Mouse (Mus musculus) left cerebral cortex, postnatal 36 days (tissue): ENCODE data around the gene Nckipsd. TPM values are rescaled to one million over a fixed set of nuclear protein-coding genes. Genes with fewer than 3 reads are reported as not detected.
A peak's percentile ranks its signal among the peaks of the same experiment; 100 is the strongest.

ENCODE experiments used
- DNase-seq, 2 experiments: peaks; one replicate each; pipeline ENCODE4 v3.0.0; 2021 to 2022; ENCODE audit warnings: low spot score in 2 of 2, mixed read lengths in 1 of 2
- intact Hi-C: fragments of 180-260 bp; cut with DNase I; formaldehyde crosslinking; loops from one replicate; pipeline ENCODE4 v1.15.1; 2025
- total RNA-seq, 2 experiments: library from RNA; stranded (reverse); gene quantifications; 2 replicates each; pipeline ENCODE4 v1.2.3; 2021

Gene Nckipsd
- total RNA-seq, result 10 to 100 TPM; 56.0 to 60.6 TPM

- peak; percentile 94 for DNase-seq
- intact Hi-C loops, result no loop called here
Measured at GRCm38 (mm10) chr9:108808163-108808665, at the start of gene Nckipsd. TSS of gene Nckipsd (plus strand) at chr9:108808368.

- DNase-seq, result no peak
- intact Hi-C loops, result no loop called here
Measured at GRCm38 (mm10) chr9:108759121-108759520, 49.0 kb upstream of the Nckipsd start.

GRCm38 (mm10) chr9:108759805-108760204 is 48.4 kb upstream of the Nckipsd start:
- intact Hi-C loops, result no loop called here
- DNase-seq, result no peak

DNA sequence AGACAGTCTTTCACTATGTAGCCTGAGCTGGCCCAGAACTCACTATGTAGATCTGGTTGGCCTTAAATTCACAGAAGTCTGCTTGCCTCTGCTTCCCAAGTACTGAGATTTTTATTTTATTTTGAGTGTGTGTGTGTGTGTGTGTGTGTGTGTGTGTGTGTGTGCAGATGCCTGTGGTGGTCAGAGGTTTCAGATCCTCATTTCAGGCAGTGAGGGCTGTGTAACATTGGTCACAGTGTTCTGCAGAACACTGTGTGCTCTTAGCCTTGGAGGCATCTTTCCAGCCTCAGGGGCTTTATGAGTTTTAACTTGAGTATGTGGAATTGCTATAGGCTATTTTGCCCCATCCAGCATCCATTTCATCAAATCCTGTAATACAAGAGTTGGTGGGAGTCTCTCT is 46.6 kb upstream of the Nckipsd start:
- intact Hi-C loops, result no loop called here
- no peak for DNase-seq

- DNase-seq, result no peak
- intact Hi-C loops, result no loop called here
Measured at GRCm38 (mm10) chr9:108764971-108765370, 43.2 kb upstream of the Nckipsd start.

DNA sequence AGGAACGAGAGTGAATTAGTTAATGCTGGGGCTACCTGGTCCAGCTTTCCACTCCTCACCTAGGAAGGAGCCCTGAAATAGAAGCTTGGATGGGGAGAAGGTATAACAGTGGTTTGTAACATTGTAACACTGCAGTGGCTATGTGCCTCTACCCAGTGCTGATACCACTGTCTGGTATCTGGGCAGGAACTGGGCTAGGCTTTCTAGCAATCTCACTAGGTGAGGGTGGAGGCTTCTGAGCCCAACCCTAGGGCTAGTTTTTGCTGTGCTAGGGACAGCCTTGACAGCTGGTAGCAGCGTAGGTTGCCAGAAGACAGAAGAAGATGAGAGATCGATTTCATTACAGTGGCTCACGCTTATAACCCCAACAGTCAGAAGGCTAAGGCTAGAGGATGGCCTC is 31.6 kb upstream of the Nckipsd start:
- DNase-seq, result no peak
- intact Hi-C loops, result no loop called here

GRCm38 (mm10) chr9:108777276-108777675 is 30.9 kb upstream of the Nckipsd start:
- no peak for DNase-seq

DNA sequence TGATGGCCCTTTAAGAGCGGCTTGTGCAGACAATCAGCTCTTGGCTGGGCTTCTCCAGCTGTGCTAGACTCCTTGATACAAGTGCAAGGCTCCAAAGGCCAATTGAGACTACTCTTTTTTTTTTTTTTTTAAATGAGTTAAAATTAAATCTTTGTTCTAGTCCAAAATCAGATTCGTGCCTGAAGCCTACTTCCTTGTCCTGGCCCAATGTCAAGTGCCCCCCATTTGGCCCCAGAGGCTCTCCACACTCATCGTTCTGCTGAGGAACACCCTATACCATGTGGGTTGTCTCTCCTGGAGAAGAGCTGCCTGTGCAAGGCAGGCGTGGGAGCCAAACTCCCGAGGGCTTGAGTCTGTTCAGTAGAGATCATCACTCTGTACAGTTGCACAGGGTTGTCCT is 27.2 kb upstream of the Nckipsd start:
- DNase-seq, result no peak
- intact Hi-C loops, result no loop called here

More at GRCm38 (mm10) chr9:108777276-108777675, 30.9 kb upstream of the Nckipsd start:
- intact Hi-C loops, result no loop called here

GRCm38 (mm10) chr9:108781891-108782290 is 26.3 kb upstream of the Nckipsd start:
- intact Hi-C loops, result no loop called here
- no peak for DNase-seq

GRCm38 (mm10) chr9:108782836-108783547 is 25.2 kb upstream of the Nckipsd start:
- DNase-seq, result no peak
- intact Hi-C loops, result no loop called here

DNA sequence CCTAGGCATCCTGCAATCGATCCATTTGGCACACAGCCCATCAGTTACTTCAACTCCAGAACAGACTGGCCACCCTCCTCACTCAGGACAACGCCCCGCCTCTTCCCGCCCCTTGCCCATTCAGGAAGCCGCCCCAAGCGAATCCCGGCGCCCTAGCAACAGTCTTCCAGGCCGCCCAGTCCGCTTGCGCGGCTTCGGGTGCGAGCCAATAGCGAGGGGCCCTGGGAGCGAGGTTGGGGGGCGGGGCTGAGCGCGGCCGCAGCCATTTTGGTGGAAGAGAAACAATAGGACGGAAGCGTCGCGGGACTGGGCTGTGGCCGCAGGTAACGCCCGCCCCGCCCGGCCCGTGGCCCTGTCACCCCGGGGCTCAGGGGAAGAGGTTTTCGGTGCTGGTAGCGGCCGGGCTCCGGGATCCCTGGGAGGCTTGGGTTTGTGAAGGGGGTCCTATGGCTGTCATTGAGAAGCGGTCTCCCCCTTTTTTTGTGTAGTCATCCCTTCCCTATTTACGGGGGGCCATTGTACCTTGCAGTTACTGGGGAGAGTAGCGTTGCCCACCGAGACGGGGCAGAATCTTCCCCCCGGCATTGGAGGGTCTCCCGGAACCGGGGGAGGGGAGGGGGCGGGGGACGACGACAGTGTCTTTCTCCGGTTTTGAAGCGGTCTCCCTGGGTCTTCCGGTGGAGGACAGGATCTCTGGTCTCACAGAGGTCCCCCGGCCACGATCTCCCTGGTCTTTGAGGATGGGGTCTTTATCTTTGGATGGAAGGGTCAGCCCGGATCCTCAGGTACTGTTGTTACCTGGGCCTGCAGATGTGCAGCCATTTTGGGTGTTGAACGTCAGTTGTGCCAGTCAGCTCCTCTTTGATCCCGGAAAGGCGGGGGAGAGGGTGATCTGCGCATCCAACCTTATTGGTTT is 24.4 kb upstream of the Nckipsd start, which contains the start of gene Ip6k2:
TSS of gene Ip6k2 (plus strand) at position 249 of the 916 bp plus-strand sequence.
- DNase-seq, result peak; percentile 96
- intact Hi-C loops, result no loop called here

- DNase-seq, result no peak
- intact Hi-C loops, result no loop called here
Measured at GRCm38 (mm10) chr9:108785416-108785815, 22.8 kb upstream of the Nckipsd start.

DNA sequence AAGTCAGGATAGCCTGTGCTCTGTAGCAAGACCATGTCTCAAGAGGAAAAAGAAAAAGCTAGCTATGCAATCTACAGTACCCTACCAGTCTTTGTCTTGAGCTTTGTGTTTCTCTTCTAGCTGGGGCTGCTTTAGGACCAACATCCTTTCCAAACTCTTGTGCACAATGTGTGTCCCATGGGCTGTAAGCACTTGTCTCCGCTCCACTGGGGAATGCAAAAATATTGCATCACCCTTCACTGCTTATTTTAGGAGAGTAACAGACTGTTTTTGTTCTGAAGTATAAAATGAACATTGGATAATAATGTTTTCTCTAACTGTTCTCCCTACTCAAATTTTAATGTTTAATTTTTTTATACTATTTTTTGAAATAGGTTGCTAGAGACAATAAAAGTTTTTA is 21.7 kb upstream of the Nckipsd start:
- no peak for DNase-seq
- intact Hi-C loops, result no loop called here

GRCm38 (mm10) chr9:108787080-108787479 is 21.1 kb upstream of the Nckipsd start:
- no peak for DNase-seq
- intact Hi-C loops, result no loop called here

DNA sequence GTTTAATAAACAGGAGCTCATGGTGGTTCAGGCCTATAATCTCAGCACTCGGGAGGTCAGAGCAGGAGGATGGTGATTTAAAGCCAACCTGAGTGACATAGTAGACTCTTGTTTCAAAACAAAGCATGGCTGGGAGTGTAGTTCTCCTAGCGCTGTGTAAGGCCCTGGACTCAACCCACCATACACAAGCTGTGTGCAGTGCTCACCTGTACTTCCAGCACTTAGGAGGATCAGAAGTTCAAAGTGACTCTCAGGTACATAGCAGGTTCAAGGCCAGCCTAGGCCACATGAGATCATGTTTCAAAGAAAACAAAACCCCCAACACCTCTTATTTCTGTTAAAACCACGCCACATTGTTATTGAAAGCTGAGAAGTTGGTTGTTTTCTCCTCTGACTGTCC is 19.5 kb upstream of the Nckipsd start:
- intact Hi-C loops, result no loop called here

GRCm38 (mm10) chr9:108792307-108792706 is 15.9 kb upstream of the Nckipsd start:
- intact Hi-C loops, result no loop called here

More for the DNA sequence above, 19.5 kb upstream of the Nckipsd start:
- DNase-seq, result no peak

GRCm38 (mm10) chr9:108792730-108793129 is 15.4 kb upstream of the Nckipsd start:
- intact Hi-C loops, result no loop called here
- no peak for DNase-seq

More at GRCm38 (mm10) chr9:108792307-108792706, 15.9 kb upstream of the Nckipsd start:
- no peak for DNase-seq

DNA sequence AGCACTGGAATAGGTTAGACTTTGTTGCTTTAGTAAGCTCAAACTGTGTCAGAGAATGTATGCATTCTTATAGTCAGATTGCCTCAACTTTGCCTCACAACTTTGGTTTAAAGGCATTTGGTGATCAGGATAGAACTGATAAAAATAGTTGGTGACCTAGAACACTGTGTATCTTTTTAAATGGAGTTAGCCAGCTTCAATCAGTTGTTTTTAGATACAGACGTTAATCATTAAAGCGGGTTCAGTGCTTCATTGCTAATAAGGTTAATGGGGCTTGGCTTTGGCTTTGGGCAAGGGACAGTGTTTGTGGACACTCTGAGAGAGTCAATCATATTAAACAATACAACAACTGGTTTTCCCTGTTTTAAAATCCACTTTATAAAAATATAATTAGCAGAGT is 12.9 kb upstream of the Nckipsd start:
- intact Hi-C loops, result no loop called here
- no peak for DNase-seq

DNA sequence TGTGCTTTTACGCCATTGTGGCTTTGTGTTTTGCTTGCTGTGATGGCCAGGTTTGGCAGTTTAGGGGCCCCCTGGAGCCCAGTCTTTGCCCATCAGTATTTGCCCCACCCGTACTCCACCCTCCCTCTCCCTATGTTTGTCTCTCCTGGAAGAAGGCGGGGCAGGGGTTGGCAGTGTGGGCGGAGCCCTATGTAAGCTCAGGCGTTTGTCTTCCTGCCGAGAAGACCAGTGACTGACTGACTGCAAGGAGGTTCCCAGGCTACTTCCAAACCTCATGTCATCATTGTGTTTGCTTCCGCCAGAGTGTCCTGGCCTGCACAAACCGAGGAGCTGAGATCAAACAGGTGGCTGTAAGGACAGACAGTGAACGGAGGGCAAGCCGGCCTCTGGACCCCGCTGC is 12.4 kb upstream of the Nckipsd start:
- no peak for DNase-seq
- intact Hi-C loops, result no loop called here

GRCm38 (mm10) chr9:108796351-108796981 is 11.7 kb upstream of the Nckipsd start:
- intact Hi-C loops, result no loop called here
- peak in 1 of 2 experiments; percentile 37 for DNase-seq
